Mouse (Mus musculus): ENCODE data around the gene Pmepa1. TPM values are rescaled to one million over a fixed set of nuclear protein-coding genes. Genes with fewer than 3 reads are reported as not detected.

Gene Pmepa1
- polyA plus RNA-seq (2014; fragmentation: Illumina TruSeq; extraction: RNeasy Lipid Tissue Mini Kit (QIAGEN cat#74804); ENCODE audit: low read depth, low replicate concordance): 14.9 TPM

GRCm38 (mm10) chr2:173276409-173276808 lies at the start of gene Pmepa1:
Gene Pmepa1 (minus strand): TSS chr2:173276533.

GRCm38 (mm10) chr2:173218416-173219141 lies 57.8 kb downstream of the Pmepa1 start, which contains the start of gene Zbp1:
Gene Zbp1 (minus strand): TSS chr2:173218923.

Other genes starting within 250 kb of the Pmepa1 start
- 0.32 TPM for gene Ctcfl, start 157.0 kb downstream of the Pmepa1 start, polyA plus RNA-seq (2014; fragmentation: Illumina TruSeq; extraction: RNeasy Lipid Tissue Mini Kit (QIAGEN cat#74804); ENCODE audit: low read depth, low replicate concordance)
- 89.0 TPM for gene Pck1, start 123.5 kb downstream of the Pmepa1 start, polyA plus RNA-seq (2014; fragmentation: Illumina TruSeq; extraction: RNeasy Lipid Tissue Mini Kit (QIAGEN cat#74804); ENCODE audit: low read depth, low replicate concordance)
- 14.3 TPM for gene Zbp1, start 57.6 kb downstream of the Pmepa1 start, polyA plus RNA-seq (2014; fragmentation: Illumina TruSeq; extraction: RNeasy Lipid Tissue Mini Kit (QIAGEN cat#74804); ENCODE audit: low read depth, low replicate concordance)
- gene 1700021F07Rik, start 246.1 kb upstream of the Pmepa1 start, polyA plus RNA-seq (2014; fragmentation: Illumina TruSeq; extraction: RNeasy Lipid Tissue Mini Kit (QIAGEN cat#74804); ENCODE audit: low read depth, low replicate concordance): not detected